Mouse (Mus musculus) cerebellum, adult 2 months (tissue): ENCODE measurements around the gene Sdhc. TPM values are rescaled to one million over a fixed set of nuclear protein-coding genes. Genes with fewer than 3 reads are reported as not detected.

Experiments used
- DNase-seq, 2 experiments: peaks; one replicate each; pipeline ENCODE4 v3.0.0; 2021
- H3K27ac ChIP-seq: fragments of 200-500 bp; 2 replicates; pipeline ENCODE4 v1.5.1; 2012; ENCODE audit warnings: low read length, control low read depth, inconsistent platforms; ENCODE audit not compliant: insufficient read depth
- H3K27me3 ChIP-seq: fragments of 200-500 bp; 2 replicates; pipeline ENCODE4 v1.6.1; 2012; ENCODE audit warnings: inconsistent platforms, mild to moderate bottlenecking, low read length, moderate library complexity; ENCODE audit not compliant: control insufficient read depth, insufficient read depth
- H3K4me1 ChIP-seq: fragments of 200-500 bp; 2 replicates; pipeline ENCODE4 v1.6.1; 2011; ENCODE audit warnings: low read length; ENCODE audit not compliant: control insufficient read depth, insufficient read depth
- H3K4me3 ChIP-seq: fragments of 200-500 bp; replicated peaks from 2 replicates; pipeline ENCODE3; 2011; ENCODE audit warnings: mild to moderate bottlenecking, low read depth, low read length, control low read depth; ENCODE audit not compliant: insufficient read depth
- CTCF ChIP-seq: fragments of 200-500 bp; IDR thresholded peaks from 2 replicates; pipeline ENCODE4 v1.5.1; 2011; ENCODE audit warnings: low read depth, mild to moderate bottlenecking, control low read depth, low read length, moderate library complexity, borderline replicate concordance; ENCODE audit not compliant: insufficient read depth
- POLR2A ChIP-seq: fragments of 200-500 bp; IDR thresholded peaks from 2 replicates; pipeline ENCODE4 v1.6.1; 2011; ENCODE audit warnings: low read length, control low read depth, borderline replicate concordance; ENCODE audit not compliant: insufficient read depth
- WGBS: fragments of 180-500 bp; shearing (Covaris S2); methylation state at CpG from one replicate; pipeline ENCODE4 v1.1.7; 2018; 5-methylcytosine and 5-hydroxymethylcytosine counted together
- polyA plus RNA-seq: library from polyadenylated mRNA; depleted of rRNA; stranded (reverse); fragments of >200 nt; gene quantifications from 2 replicates; pipeline ENCODE4 v1.2.3, GENCODE M21; 2012

Gene Sdhc
- polyA plus RNA-seq, 1 experiment, result 302 TPM

GRCm38 (mm10) chr1:171192283-171192682 is 41.9 kb upstream of the Sdhc start:
- H3K27ac ChIP-seq, result no peak overlapping the region
- no peaks in the 10 kb centered on the region; the same call in 1 of the 2 replicates for H3K4me1 ChIP-seq
- H3K27me3 ChIP-seq, result no peaks in the 10 kb centered on the region; the same call in 1 of the 2 replicates
- DNase-seq, result no peak
- WGBS, result 63% methylated on average over 10 of the region's 10 CpGs
- no peak for TF ChIP-seq CTCF
- no peak for TF ChIP-seq POLR2A
- no peak overlapping the region for H3K4me3 ChIP-seq

GRCm38 (mm10) chr1:171190832-171191231 is 40.4 kb upstream of the Sdhc start:
- TF ChIP-seq CTCF, result no peak
- no peak for TF ChIP-seq POLR2A
- Histone ChIP-seq H3K4me1 (no peaks in the 10 kb centered on the region; the same call in 1 of the 2 replicates), H3K27me3 (no peaks in the 10 kb centered on the region; the same call in 1 of the 2 replicates), H3K27ac (no peak overlapping the region), H3K4me3 (no peak overlapping the region)
- no peak for DNase-seq
- 94% methylated on average over 9 of the region's 9 CpGs for WGBS

- 38% methylated on average over 14 of the region's 14 CpGs for WGBS
- DNase-seq, result no peak
- no peaks in the 10 kb centered on the region; the same call in 1 of the 2 replicates for H3K27me3 ChIP-seq
- no peak for TF ChIP-seq POLR2A
- TF ChIP-seq CTCF, result no peak
- H3K27ac ChIP-seq, result no peak overlapping the region
- no peak overlapping the region for H3K4me3 ChIP-seq
- H3K4me1 ChIP-seq, result no peaks in the 10 kb centered on the region; the same call in 1 of the 2 replicates
Observed at GRCm38 (mm10) chr1:171189476-171190114, 39.2 kb upstream of the Sdhc start.

- Histone ChIP-seq H3K27me3 (no peaks in the 10 kb centered on the region; the same call in 1 of the 2 replicates), H3K4me3 (no peak overlapping the region), H3K27ac (no peak overlapping the region), H3K4me1 (no peaks in the 10 kb centered on the region; the same call in 1 of the 2 replicates)
- no peak for DNase-seq
- no peak for TF ChIP-seq POLR2A
- no peak for TF ChIP-seq CTCF
- WGBS, result 19% methylated on average over 8 of the region's 8 CpGs
Observed at GRCm38 (mm10) chr1:171189046-171189445, 38.6 kb upstream of the Sdhc start.

GRCm38 (mm10) chr1:171187851-171188700 is 37.7 kb upstream of the Sdhc start:
- no peak for DNase-seq
- WGBS, result 29% methylated on average over 13 of the region's 13 CpGs
- Histone ChIP-seq H3K4me1 (no peaks in the 10 kb centered on the region; the same call in 1 of the 2 replicates), H3K4me3 (no peak overlapping the region), H3K27me3 (no peaks in the 10 kb centered on the region; the same call in 1 of the 2 replicates), H3K27ac (no peak overlapping the region)
- TF ChIP-seq CTCF, result no peak
- TF ChIP-seq POLR2A, result no peak

- Histone ChIP-seq H3K4me3 (no peak overlapping the region), H3K4me1 (no peaks in the 10 kb centered on the region; the same call in 1 of the 2 replicates), H3K27me3 (no peaks in the 10 kb centered on the region; the same call in 1 of the 2 replicates), H3K27ac (no peak overlapping the region)
- TF ChIP-seq CTCF (no peak), POLR2A (no peak)
- no peak for DNase-seq
- 70% methylated on average over 8 of the region's 8 CpGs for WGBS
Observed at GRCm38 (mm10) chr1:171185655-171186054, 35.3 kb upstream of the Sdhc start.

GRCm38 (mm10) chr1:171184314-171184713 is 33.9 kb upstream of the Sdhc start:
- DNase-seq, result no peak
- Histone ChIP-seq H3K4me1 (no peaks in the 10 kb centered on the region), H3K27me3 (no peaks in the 10 kb centered on the region; the same call in 1 of the 2 replicates), H3K27ac (no peak overlapping the region), H3K4me3 (no peak overlapping the region)
- no peak for TF ChIP-seq POLR2A
- TF ChIP-seq CTCF, result no peak
- 81% methylated on average over 7 of the region's 7 CpGs for WGBS
